Mouse (Mus musculus) hindbrain, embryonic 14.5 days (tissue): ENCODE measurements around the gene Mutyh. TPM values are rescaled to one million over a fixed set of nuclear protein-coding genes. Genes with fewer than 3 reads are reported as not detected.

ENCODE experiments used
- ATAC-seq: fragments of 200-750 bp; cut with Nextera tagmentation; 2 replicates; pipeline ENCODE4 v1.8.0; 2017; ENCODE audit warnings: moderate number of reproducible peaks, mild to moderate bottlenecking, moderate TSS enrichment, moderate library complexity; ENCODE audit not compliant: low FRiP score
- DNase-seq: peaks from one replicate; pipeline ENCODE4 v3.0.0-alpha.2; 2015; ENCODE audit warnings: low spot score
- H3K27ac ChIP-seq: fragments of 300-500 bp; sonication (generic); 2 replicates; pipeline ENCODE4 v1.5.1; 2014; ENCODE audit warnings: mild to moderate bottlenecking, moderate library complexity
- H3K27me3 ChIP-seq: fragments of 300-500 bp; sonication (generic); 2 replicates; pipeline ENCODE4 v1.6.1; 2014; ENCODE audit warnings: mild to moderate bottlenecking, low read length, mixed read lengths; ENCODE audit not compliant: control insufficient read depth, insufficient read depth
- H3K36me3 ChIP-seq: fragments of 300-500 bp; sonication (generic); replicated peaks from 2 replicates; pipeline ENCODE4 v1.6.1; 2014; ENCODE audit not compliant: control insufficient read depth, insufficient read depth
- H3K4me1 ChIP-seq: fragments of 300-500 bp; sonication (generic); replicated peaks from 2 replicates; pipeline ENCODE4 v1.6.1; 2014; ENCODE audit warnings: antibody characterized with exemption, low read length, mixed read lengths; ENCODE audit not compliant: control insufficient read depth, insufficient read depth
- H3K4me2 ChIP-seq: fragments of 300-500 bp; sonication (generic); replicated peaks from 2 replicates; pipeline ENCODE4 v1.6.1; 2014; ENCODE audit warnings: mild to moderate bottlenecking, moderate library complexity
- H3K4me3 ChIP-seq: fragments of 300-500 bp; sonication (generic); replicated peaks from 2 replicates; pipeline ENCODE4 v1.5.1; 2014; ENCODE audit warnings: mild to moderate bottlenecking, low read length
- H3K9ac ChIP-seq: fragments of 300-500 bp; sonication (generic); 2 replicates; pipeline ENCODE4 v1.6.1; 2014
- H3K9me3 ChIP-seq: fragments of 300-500 bp; sonication (generic); 2 replicates; pipeline ENCODE4 v1.6.1; 2016; ENCODE audit warnings: low read length; ENCODE audit not compliant: control insufficient read depth
- WGBS: fragments of 180-500 bp; shearing (Covaris S2); extraction: QIAGEN DNeasy Blood & Tissue Kit; methylation state at CpG from one replicate; pipeline ENCODE4 v1.1.7; 2014; 5-methylcytosine and 5-hydroxymethylcytosine counted together
- polyA plus RNA-seq: library from polyadenylated mRNA; unstranded; fragments of >200 nt; fragmentation: Nextera tagmentation; extraction: Ambion mirVana; gene quantifications from 2 replicates; pipeline ENCODE4 v1.2.1, GENCODE M21; 2014

The Mutyh gene
- polyA plus RNA-seq, 1 experiment from 2014 or later, result 6.4 TPM

- H3K27me3 ChIP-seq, result no peaks in the 10 kb centered on the region
- WGBS, result 4% methylated on average over 8 of the region's 8 CpGs
- no peak for ATAC-seq
- no peak overlapping the region for H3K27ac ChIP-seq
- no peaks in the 10 kb centered on the region for H3K9me3 ChIP-seq
- no peaks in the 10 kb centered on the region for H3K36me3 ChIP-seq
- DNase-seq, result no peak
- no peak overlapping the region for H3K4me3 ChIP-seq
- no peak overlapping the region for H3K9ac ChIP-seq
- no peak overlapping the region for H3K4me2 ChIP-seq
- H3K4me1 ChIP-seq, result no peaks in the 10 kb centered on the region
These were observed 25.4 kb upstream of the Mutyh start for GRCm38 (mm10) chr4:116782171-116782570.

GRCm38 (mm10) chr4:116786587-116786986 lies 20.9 kb upstream of the Mutyh start:
- no peak overlapping the region for H3K9ac ChIP-seq
- no peaks in the 10 kb centered on the region for H3K36me3 ChIP-seq
- WGBS, result 100% methylated on average over 1 of the region's 1 CpGs
- no peak for DNase-seq
- H3K4me2 ChIP-seq, result no peak overlapping the region
- H3K4me3 ChIP-seq, result no peak overlapping the region
- no peaks in the 10 kb centered on the region for H3K27me3 ChIP-seq
- no peaks in the 10 kb centered on the region for H3K4me1 ChIP-seq
- no peak for ATAC-seq
- no peak overlapping the region for H3K27ac ChIP-seq
- no peaks in the 10 kb centered on the region for H3K9me3 ChIP-seq

GRCm38 (mm10) chr4:116787985-116788760 lies 19.4 kb upstream of the Mutyh start:
- Histone ChIP-seq H3K27ac (no peak overlapping the region), H3K4me3 (no peak overlapping the region)

GRCm38 (mm10) chr4:116788956-116789355 lies 18.6 kb upstream of the Mutyh start:
- WGBS, result 15% methylated on average over 3 of the region's 3 CpGs
- Histone ChIP-seq H3K36me3 (no peaks in the 10 kb centered on the region), H3K27me3 (no peaks in the 10 kb centered on the region), H3K4me1 (no peaks in the 10 kb centered on the region), H3K27ac (no peak overlapping the region), H3K9me3 (no peaks in the 10 kb centered on the region), H3K4me2 (no peak overlapping the region), H3K4me3 (no peak overlapping the region), H3K9ac (no peak overlapping the region)
- ATAC-seq (peak; percentile 48; the same call in 1 of the 2 replicates), DNase-seq (peak; percentile 94)

More at GRCm38 (mm10) chr4:116787985-116788760, 19.4 kb upstream of the Mutyh start:
- 38% methylated on average over 7 of the region's 7 CpGs for WGBS
- H3K4me2 ChIP-seq, result no peak overlapping the region
- no peaks in the 10 kb centered on the region for H3K9me3 ChIP-seq
- no peak overlapping the region for H3K9ac ChIP-seq
- DNase-seq, result no peak
- H3K27me3 ChIP-seq, result no peaks in the 10 kb centered on the region
- H3K36me3 ChIP-seq, result no peaks in the 10 kb centered on the region
- ATAC-seq, result no peak
- H3K4me1 ChIP-seq, result no peaks in the 10 kb centered on the region

GRCm38 (mm10) chr4:116792453-116792852 lies 15.1 kb upstream of the Mutyh start:
- DNase-seq, result no peak
- WGBS, result 90% methylated on average over 8 of the region's 8 CpGs
- no peaks in the 10 kb centered on the region for H3K36me3 ChIP-seq

GRCm38 (mm10) chr4:116794273-116794672 lies 13.2 kb upstream of the Mutyh start:
- 84% methylated on average over 2 of the region's 2 CpGs for WGBS
- Histone ChIP-seq H3K9me3 (no peaks in the 10 kb centered on the region), H3K27ac (no peak overlapping the region), H3K9ac (no peak overlapping the region), H3K36me3 (no peaks in the 10 kb centered on the region), H3K4me2 (no peak overlapping the region), H3K4me1 (no peaks in the 10 kb centered on the region), H3K27me3 (no peaks in the 10 kb centered on the region), H3K4me3 (no peak overlapping the region)
- DNase-seq (no peak), ATAC-seq (no peak)

More at GRCm38 (mm10) chr4:116792453-116792852, 15.1 kb upstream of the Mutyh start:
- Histone ChIP-seq H3K4me2 (no peak overlapping the region), H3K27ac (no peak overlapping the region), H3K4me1 (no peaks in the 10 kb centered on the region), H3K9ac (no peak overlapping the region), H3K27me3 (no peaks in the 10 kb centered on the region), H3K4me3 (no peak overlapping the region), H3K9me3 (no peaks in the 10 kb centered on the region)
- no peak for ATAC-seq

GRCm38 (mm10) chr4:116796442-116797110 lies 10.9 kb upstream of the Mutyh start:
- no peak for ATAC-seq
- H3K9ac ChIP-seq, result no peak overlapping the region
- WGBS, result 75% methylated on average over 1 of the region's 1 CpGs

GRCm38 (mm10) chr4:116799901-116800300 lies 7.6 kb upstream of the Mutyh start:
- Histone ChIP-seq H3K27me3 (no peaks in the 10 kb centered on the region), H3K4me1 (no peaks in the 10 kb centered on the region), H3K36me3 (peaks cover 34% of the 10 kb centered on the region), H3K9me3 (no peaks in the 10 kb centered on the region), H3K27ac (no peak overlapping the region), H3K9ac (no peak overlapping the region), H3K4me2 (no peak overlapping the region), H3K4me3 (no peak overlapping the region)
- WGBS, result 40% methylated on average over 5 of the region's 5 CpGs
- peak; percentile 34 for DNase-seq
- no peak for ATAC-seq

More at GRCm38 (mm10) chr4:116796442-116797110, 10.9 kb upstream of the Mutyh start:
- H3K27ac ChIP-seq, result no peak overlapping the region
- no peaks in the 10 kb centered on the region for H3K27me3 ChIP-seq
- H3K4me3 ChIP-seq, result no peak overlapping the region
- H3K4me1 ChIP-seq, result no peaks in the 10 kb centered on the region
- H3K9me3 ChIP-seq, result no peaks in the 10 kb centered on the region
- no peak for DNase-seq
- H3K36me3 ChIP-seq, result 0 out of 2 replicates have a peak, but pooled peaks cover under 1% of the 10 kb centered on the region
- no peak overlapping the region for H3K4me2 ChIP-seq

- WGBS, result 91% methylated on average over 3 of the region's 3 CpGs
- DNase-seq, result no peak
- no peak overlapping the region for H3K4me2 ChIP-seq
These were observed 3.5 kb downstream of the Mutyh start for GRCm38 (mm10) chr4:116811012-116811411.

More at GRCm38 (mm10) chr4:116811012-116811411, 3.5 kb downstream of the Mutyh start:
- ATAC-seq, result no peak
- Histone ChIP-seq H3K4me1 (peaks cover 14% of the 10 kb centered on the region), H3K27ac (no peak overlapping the region), H3K36me3 (no peaks in the 10 kb centered on the region), H3K27me3 (no peaks in the 10 kb centered on the region), H3K9ac (no peak overlapping the region), H3K9me3 (no peaks in the 10 kb centered on the region), H3K4me3 (no peak overlapping the region)
